Mouse (Mus musculus) myocyte (in vitro differentiated cells): ENCODE measurements around the gene Apod. TPM values are rescaled to one million over a fixed set of nuclear protein-coding genes. Genes with fewer than 3 reads are reported as not detected.

Experiments used
- H3K27me3 ChIP-seq: one replicate; pipeline ENCODE4 v1.6.1; 2011; ENCODE audit not compliant: control insufficient read depth, insufficient read depth, insufficient read length
- H3K36me3 ChIP-seq: one replicate; pipeline ENCODE4 v1.6.1; 2011; ENCODE audit not compliant: control insufficient read depth, insufficient read depth
- H3K4me2 ChIP-seq: one replicate; pipeline ENCODE4 v1.6.1; 2011; ENCODE audit warnings: low read depth, control low read depth
- H3K4me3 ChIP-seq: one replicate; pipeline ENCODE4 v1.5.1; 2011; ENCODE audit warnings: mild to moderate bottlenecking, control low read depth, moderate library complexity
- H3K79me2 ChIP-seq: one replicate; pipeline ENCODE4 v1.6.1; 2011; ENCODE audit not compliant: control insufficient read depth, insufficient read depth
- H3ac ChIP-seq: one replicate; pipeline ENCODE4 v1.6.1; 2011; ENCODE audit not compliant: control insufficient read depth, insufficient read length
- CEBPB ChIP-seq: IDR thresholded peaks from 2 replicates; pipeline ENCODE4 v1.6.1; 2011; ENCODE audit warnings: mild to moderate bottlenecking, moderate library complexity; ENCODE audit not compliant: poor library complexity, insufficient read depth, severe bottlenecking
- E2F4 ChIP-seq: IDR thresholded peaks from one replicate; pipeline ENCODE4 v1.6.1; 2011; ENCODE audit warnings: mild to moderate bottlenecking, control low read depth, moderate library complexity; ENCODE audit not compliant: insufficient read depth
- MAX ChIP-seq: IDR thresholded peaks from one replicate; pipeline ENCODE4 v1.6.1; 2011; ENCODE audit warnings: low read depth, mild to moderate bottlenecking, control low read depth
- MYOD1 ChIP-seq, 3 experiments: IDR thresholded peaks; one replicate each; pipeline ENCODE4 v1.6.1; 2011; ENCODE audit warnings: control low read depth in 2 of 3, low read depth in 2 of 3, mild to moderate bottlenecking in 2 of 3, moderate library complexity in 1 of 3; ENCODE audit not compliant: insufficient read length in 2 of 3, control insufficient read depth in 1 of 3
- MYOG ChIP-seq, 3 experiments: IDR thresholded peaks; one replicate each; pipeline ENCODE4 v1.6.1; 2011; ENCODE audit warnings: control low read depth in 2 of 3, low read depth in 2 of 3, mild to moderate bottlenecking in 2 of 3; ENCODE audit not compliant: insufficient read length in 2 of 3, control insufficient read depth in 1 of 3, insufficient read depth in 1 of 3
- POLR2A ChIP-seq: IDR thresholded peaks from one replicate; pipeline ENCODE4 v1.6.1; 2011; ENCODE audit warnings: low read depth, mild to moderate bottlenecking, control low read depth, moderate library complexity; ENCODE audit not compliant: insufficient read length
- POLR2AphosphoS2 ChIP-seq: IDR thresholded peaks from one replicate; pipeline ENCODE4 v1.6.1; 2011; ENCODE audit warnings: low read depth, control low read depth; ENCODE audit not compliant: insufficient read length
- REST ChIP-seq: IDR thresholded peaks from one replicate; pipeline ENCODE4 v1.6.1; 2011; ENCODE audit warnings: mild to moderate bottlenecking, control low read depth, moderate library complexity; ENCODE audit not compliant: insufficient read depth, insufficient read length
- SRF ChIP-seq: IDR thresholded peaks from one replicate; pipeline ENCODE4 v1.6.1; 2011; ENCODE audit warnings: low read depth; ENCODE audit not compliant: control insufficient read depth, insufficient read length
- TCF12 ChIP-seq: IDR thresholded peaks from one replicate; pipeline ENCODE4 v1.6.1; 2011; ENCODE audit warnings: mild to moderate bottlenecking, control low read depth; ENCODE audit not compliant: poor library complexity, insufficient read depth, severe bottlenecking
- TCF3 ChIP-seq: IDR thresholded peaks from one replicate; pipeline ENCODE4 v1.6.1; 2011; ENCODE audit warnings: low read depth, control low read depth; ENCODE audit not compliant: insufficient read length
- USF1 ChIP-seq: IDR thresholded peaks from one replicate; pipeline ENCODE4 v1.6.1; 2011; ENCODE audit warnings: low read depth, mild to moderate bottlenecking, control low read depth, moderate library complexity
- polyA plus RNA-seq: library from polyadenylated mRNA; unstranded; fragments of >200 nt; fragmentation: generic; extraction: Trizol; gene quantifications from one replicate; pipeline ENCODE4 v1.2.1, GENCODE M21; 2012; ENCODE audit warnings: missing spikeins

Apod gene
- polyA plus RNA-seq, 1 experiment, result 1.2 TPM

GRCm38 (mm10) chr16:31274674-31275460, 39.7 kb downstream of the Apod start, which contains the start of gene Ppp1r2:
TSS of gene Ppp1r2 (minus strand) at chr16:31275277.
- Histone ChIP-seq H3K79me2 (peaks cover 48% of the 10 kb centered on the region), H3K27me3 (no peaks in the 10 kb centered on the region), H3K4me2 (peak within 1 kb of the TSS; percentile 89), H3ac (peak within 1 kb of the TSS; percentile 23), H3K36me3 (no peaks in the 10 kb centered on the region), H3K4me3 (peak within 1 kb of the TSS; percentile 66)
- TF ChIP-seq POLR2AphosphoS2 (peak; percentile 73), TCF12 (no peak), POLR2A (peak; percentile 89), TCF3 (no peak), CEBPB (no peak), SRF (no peak), MYOD1 (IDR thresholded peaks at IDR 0.05; ENCODE audit: control insufficient read depth in 1 of 3, insufficient read length in 2 of 3, low read depth in 2 of 3) (no peak), MAX (no peak), E2F4 (peak; percentile 22), USF1 (no peak), MYOG (IDR thresholded peaks at IDR 0.05; ENCODE audit: control insufficient read depth in 1 of 3, insufficient read depth in 1 of 3, insufficient read length in 2 of 3, low read depth in 2 of 3) (no peak), REST (no peak)

GRCm38 (mm10) chr16:31274084-31274483, 40.5 kb downstream of the Apod start:
- Histone ChIP-seq H3K36me3 (no peaks in the 10 kb centered on the region), H3ac (peak overlapping the region; percentile 23), H3K4me3 (peak overlapping the region; percentile 66), H3K79me2 (peaks cover 56% of the 10 kb centered on the region), H3K27me3 (no peaks in the 10 kb centered on the region), H3K4me2 (peak overlapping the region; percentile 89)
- no peak for TF ChIP-seq POLR2A

GRCm38 (mm10) chr16:31266692-31267091, 47.9 kb downstream of the Apod start:
- H3K79me2 ChIP-seq, result peaks cover 71% of the 10 kb centered on the region
- peaks cover 10% of the 10 kb centered on the region for H3K36me3 ChIP-seq
- no peak overlapping the region for H3K4me3 ChIP-seq
- H3ac ChIP-seq, result no peak overlapping the region
- H3K4me2 ChIP-seq, result no peak overlapping the region
- no peaks in the 10 kb centered on the region for H3K27me3 ChIP-seq
- TF ChIP-seq TCF12 (no peak), SRF (no peak), USF1 (no peak), MYOG (IDR thresholded peaks at IDR 0.05; ENCODE audit: control insufficient read depth in 1 of 3, insufficient read depth in 1 of 3, insufficient read length in 2 of 3, low read depth in 2 of 3) (no peak), MYOD1 (IDR thresholded peaks at IDR 0.05; ENCODE audit: control insufficient read depth in 1 of 3, insufficient read length in 2 of 3, low read depth in 2 of 3) (no peak), MAX (no peak), TCF3 (no peak), POLR2AphosphoS2 (no peak), CEBPB (no peak), REST (no peak), POLR2A (no peak), E2F4 (no peak)

- TF ChIP-seq POLR2AphosphoS2 (no peak), MYOD1 (IDR thresholded peaks at IDR 0.05; ENCODE audit: control insufficient read depth in 1 of 3, insufficient read length in 2 of 3, low read depth in 2 of 3) (peak in 1 of 3 experiments; percentile 15)
- no peak overlapping the region for H3ac ChIP-seq
- H3K4me3 ChIP-seq, result no peak overlapping the region
- H3K36me3 ChIP-seq, result peaks cover 29% of the 10 kb centered on the region
- no peaks in the 10 kb centered on the region for H3K27me3 ChIP-seq
- no peak overlapping the region for H3K4me2 ChIP-seq
- no peaks in the 10 kb centered on the region for H3K79me2 ChIP-seq
These were observed 58.5 kb downstream of the Apod start for GRCm38 (mm10) chr16:31256151-31256550.

- no peak for TF ChIP-seq TCF3
- TF ChIP-seq E2F4, result no peak
- TF ChIP-seq MYOD1 (IDR thresholded peaks at IDR 0.05; ENCODE audit: control insufficient read depth in 1 of 3, insufficient read length in 2 of 3, low read depth in 2 of 3), result no peak
- TF ChIP-seq REST, result no peak
- no peak for TF ChIP-seq MAX
- no peak for TF ChIP-seq TCF12
- no peak overlapping the region for H3K4me2 ChIP-seq
- H3K4me3 ChIP-seq, result no peak overlapping the region
- no peaks in the 10 kb centered on the region for H3K27me3 ChIP-seq
- H3K36me3 ChIP-seq, result peaks cover 29% of the 10 kb centered on the region
- H3K79me2 ChIP-seq, result no peaks in the 10 kb centered on the region
- H3ac ChIP-seq, result no peak overlapping the region
These were observed 58.9 kb downstream of the Apod start for GRCm38 (mm10) chr16:31255685-31256084.
